Mouse (Mus musculus) embryonic facial prominence, embryonic 14.5 days (tissue): Measurements from ENCODE around the gene Ddx52. TPM values are rescaled to one million over a fixed set of nuclear protein-coding genes. Genes with fewer than 3 reads are reported as not detected.

ENCODE experiments used
- ATAC-seq: fragments of 200-750 bp; cut with Nextera tagmentation; 2 replicates; pipeline ENCODE4 v1.8.0; 2017; ENCODE audit warnings: low read depth, moderate number of reproducible peaks, moderate TSS enrichment
- DNase-seq: peaks from one replicate; pipeline ENCODE4 v3.0.0-alpha.2; 2015; ENCODE audit warnings: low spot score
- H3K27ac ChIP-seq: fragments of 300-500 bp; sonication (generic); replicated peaks from 2 replicates; pipeline ENCODE4 v1.5.1; 2014; ENCODE audit warnings: low read depth, mild to moderate bottlenecking, low read length, moderate library complexity
- H3K27me3 ChIP-seq: fragments of 300-500 bp; sonication (generic); replicated peaks from 2 replicates; pipeline ENCODE4 v1.6.1; 2014; ENCODE audit warnings: low read length; ENCODE audit not compliant: control insufficient read depth, insufficient read depth
- H3K36me3 ChIP-seq: fragments of 300-500 bp; sonication (generic); 2 replicates; pipeline ENCODE4 v1.6.1; 2014; ENCODE audit warnings: low read length, mixed read lengths; ENCODE audit not compliant: control insufficient read depth, insufficient read depth
- H3K4me1 ChIP-seq: fragments of 300-500 bp; sonication (generic); 2 replicates; pipeline ENCODE4 v1.6.1; 2014; ENCODE audit warnings: antibody characterized with exemption, low read length; ENCODE audit not compliant: control insufficient read depth, insufficient read depth
- H3K4me2 ChIP-seq: fragments of 300-500 bp; sonication (generic); 2 replicates; pipeline ENCODE4 v1.6.1; 2014; ENCODE audit warnings: low read depth, mild to moderate bottlenecking, low read length, moderate library complexity, mixed read lengths
- H3K4me3 ChIP-seq: fragments of 300-500 bp; sonication (generic); 2 replicates; pipeline ENCODE4 v1.5.1; 2014; ENCODE audit warnings: low read depth, mild to moderate bottlenecking, low read length
- H3K9ac ChIP-seq: fragments of 300-500 bp; sonication (generic); 2 replicates; pipeline ENCODE4 v1.6.1; 2014; ENCODE audit warnings: low read depth, mild to moderate bottlenecking, low read length, moderate library complexity, mixed read lengths
- H3K9me3 ChIP-seq: fragments of 300-500 bp; sonication (generic); 2 replicates; pipeline ENCODE4 v1.6.1; 2016; ENCODE audit warnings: low read length; ENCODE audit not compliant: control insufficient read depth
- WGBS: fragments of 180-500 bp; shearing (Covaris S2); extraction: QIAGEN DNeasy Blood & Tissue Kit; methylation state at CpG from one replicate; pipeline ENCODE4 v1.1.7; 2014; 5-methylcytosine and 5-hydroxymethylcytosine counted together
- polyA plus RNA-seq: library from polyadenylated mRNA; unstranded; fragments of >200 nt; fragmentation: Nextera tagmentation; extraction: Ambion mirVana; gene quantifications from 2 replicates; pipeline ENCODE4 v1.2.1, GENCODE M21; 2014

Ddx52 gene
- polyA plus RNA-seq, 1 experiment from 2014 or later: 29.0 TPM

DNA sequence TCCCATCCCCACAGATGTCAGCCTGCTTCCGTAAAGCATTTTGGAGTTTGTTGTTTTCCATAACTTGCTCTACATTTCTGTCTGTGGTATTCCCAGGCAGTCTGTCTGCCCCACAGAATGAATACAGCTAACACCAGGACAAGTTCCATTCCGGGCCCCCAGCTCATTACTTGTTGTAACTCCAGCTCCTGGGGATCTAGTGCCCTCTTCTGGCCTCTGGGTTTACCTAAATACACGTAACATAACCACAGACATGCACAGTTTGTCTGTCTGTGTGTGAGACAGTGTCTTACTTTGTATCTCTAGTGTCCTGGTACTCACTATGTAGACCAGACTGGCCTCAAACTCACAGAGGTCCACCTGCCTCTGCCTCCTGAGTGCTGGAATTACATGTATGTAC lies 59.4 kb downstream of the Ddx52 start:
- Histone ChIP-seq H3K9me3 (no peaks in the 10 kb centered on the region), H3K27ac (no peak overlapping the region), H3K9ac (no peak overlapping the region), H3K4me2 (no peak overlapping the region), H3K4me1 (no peaks in the 10 kb centered on the region), H3K36me3 (peaks cover 57% of the 10 kb centered on the region), H3K27me3 (no peaks in the 10 kb centered on the region), H3K4me3 (no peak overlapping the region)
- 81% methylated on average over 3 of the region's 3 CpGs for WGBS
- no peak for DNase-seq
- no peak for ATAC-seq

DNA sequence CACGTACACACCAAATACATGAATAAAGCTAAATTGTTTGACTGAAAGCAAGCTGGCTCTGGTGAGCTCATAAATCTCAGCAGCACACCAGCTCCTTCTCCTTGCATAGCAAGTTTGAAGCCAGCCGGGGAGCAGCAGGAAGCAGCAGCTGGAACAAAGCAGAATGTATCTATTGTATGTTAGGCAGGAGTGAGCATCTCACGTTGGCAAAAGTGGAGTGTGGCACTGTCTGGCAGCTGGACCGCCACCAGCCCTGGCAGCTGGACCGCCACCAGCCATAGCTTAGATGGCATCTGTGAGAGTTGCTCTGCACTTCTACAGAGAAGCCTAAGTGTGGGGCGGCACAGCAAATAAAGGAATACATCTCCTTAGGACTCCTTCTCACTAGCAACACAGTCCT lies 62.1 kb downstream of the Ddx52 start:
- Histone ChIP-seq H3K9ac (no peak overlapping the region), H3K9me3 (no peaks in the 10 kb centered on the region), H3K36me3 (peaks cover 48% of the 10 kb centered on the region), H3K4me3 (no peak overlapping the region), H3K27me3 (no peaks in the 10 kb centered on the region), H3K4me1 (no peaks in the 10 kb centered on the region), H3K27ac (no peak overlapping the region), H3K4me2 (no peak overlapping the region)
- 84% methylated on average over 6 of the region's 6 CpGs for WGBS
- no peak for ATAC-seq
- no peak for DNase-seq

DNA sequence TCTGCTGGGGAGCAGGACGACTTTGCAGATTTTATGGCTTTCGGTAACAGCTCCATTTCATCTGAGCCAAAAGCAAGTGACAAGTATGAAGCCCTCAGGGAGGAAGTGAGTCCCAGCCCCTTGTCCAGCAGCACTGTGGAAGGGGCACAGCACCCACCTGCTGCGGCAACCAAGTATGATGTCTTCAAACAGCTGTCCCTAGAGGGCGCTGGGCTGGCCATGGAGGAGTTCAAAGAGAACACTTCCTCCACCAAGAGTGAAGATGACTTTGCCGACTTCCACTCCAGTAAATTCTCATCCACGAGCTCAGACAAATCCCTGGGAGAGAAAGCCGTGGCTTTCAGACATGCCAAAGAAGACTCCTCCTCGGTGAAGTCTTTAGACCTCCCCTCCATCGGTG lies 67.1 kb downstream of the Ddx52 start:
- Histone ChIP-seq H3K27ac (no peak overlapping the region), H3K9me3 (no peaks in the 10 kb centered on the region), H3K4me1 (peaks cover 4% of the 10 kb centered on the region; the same call in 1 of the 2 replicates), H3K27me3 (no peaks in the 10 kb centered on the region), H3K36me3 (peaks cover 32% of the 10 kb centered on the region), H3K9ac (no peak overlapping the region), H3K4me3 (no peak overlapping the region), H3K4me2 (no peak overlapping the region)
- no peak for ATAC-seq
- DNase-seq: no peak
- WGBS: 80% methylated on average over 9 of the region's 9 CpGs

DNA sequence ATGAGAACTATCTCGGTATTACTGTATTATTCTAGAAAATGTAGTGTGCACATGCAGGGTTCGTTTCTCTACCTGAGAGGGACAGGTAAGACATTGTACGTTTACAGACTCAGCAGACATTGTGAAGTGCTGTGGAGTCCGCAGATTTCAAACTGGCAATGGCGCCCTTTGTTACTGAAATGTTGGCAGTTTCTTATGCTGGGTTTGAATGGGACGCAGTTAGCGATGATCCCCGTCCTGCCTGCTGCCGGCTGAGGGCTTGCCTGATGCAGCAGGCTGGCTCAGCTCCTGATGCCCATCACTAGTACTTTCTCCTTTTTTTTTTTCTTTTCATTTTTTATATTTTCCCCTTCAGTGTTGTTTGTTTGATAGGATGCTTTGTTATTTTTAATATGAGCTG lies 68.5 kb downstream of the Ddx52 start:
- no peak overlapping the region for H3K4me2 ChIP-seq
- H3K27ac ChIP-seq: no peak overlapping the region
- H3K9me3 ChIP-seq: no peaks in the 10 kb centered on the region
- no peak for ATAC-seq
- 75% methylated on average over 9 of the region's 9 CpGs for WGBS
- no peaks in the 10 kb centered on the region for H3K27me3 ChIP-seq
- H3K4me3 ChIP-seq: no peak overlapping the region
- H3K9ac ChIP-seq: no peak overlapping the region
- peaks cover 4% of the 10 kb centered on the region; the same call in 1 of the 2 replicates for H3K4me1 ChIP-seq
- no peak for DNase-seq
- H3K36me3 ChIP-seq: peaks cover 29% of the 10 kb centered on the region

DNA sequence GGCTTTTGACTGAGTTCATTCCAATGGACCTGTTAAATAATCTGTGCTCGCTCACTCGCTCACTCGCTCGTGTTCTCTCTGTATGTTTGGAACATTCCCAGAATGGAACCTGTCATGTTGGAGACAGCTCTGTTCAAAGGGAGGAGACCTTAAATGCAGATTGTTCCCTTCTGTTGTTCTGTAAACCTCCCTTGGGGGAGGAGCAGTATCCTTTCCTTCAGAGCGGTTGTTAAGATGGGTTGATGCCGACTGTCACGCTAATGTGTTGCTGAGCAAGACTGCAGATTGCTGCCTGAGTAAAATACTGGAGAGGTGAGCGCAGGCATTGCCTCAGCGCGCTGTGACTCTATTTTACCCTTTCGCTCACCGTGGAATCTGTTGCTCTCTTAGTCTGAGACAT lies 69.2 kb downstream of the Ddx52 start:
- no peak overlapping the region for H3K27ac ChIP-seq
- 33% methylated on average over 12 of the region's 12 CpGs for WGBS
- peaks cover 4% of the 10 kb centered on the region; the same call in 1 of the 2 replicates for H3K4me1 ChIP-seq
- H3K36me3 ChIP-seq: peaks cover 26% of the 10 kb centered on the region
- no peaks in the 10 kb centered on the region for H3K9me3 ChIP-seq
- no peak overlapping the region for H3K9ac ChIP-seq
- no peaks in the 10 kb centered on the region for H3K27me3 ChIP-seq
- ATAC-seq: no peak
- H3K4me2 ChIP-seq: no peak overlapping the region
- no peak overlapping the region for H3K4me3 ChIP-seq
- DNase-seq: no peak

DNA sequence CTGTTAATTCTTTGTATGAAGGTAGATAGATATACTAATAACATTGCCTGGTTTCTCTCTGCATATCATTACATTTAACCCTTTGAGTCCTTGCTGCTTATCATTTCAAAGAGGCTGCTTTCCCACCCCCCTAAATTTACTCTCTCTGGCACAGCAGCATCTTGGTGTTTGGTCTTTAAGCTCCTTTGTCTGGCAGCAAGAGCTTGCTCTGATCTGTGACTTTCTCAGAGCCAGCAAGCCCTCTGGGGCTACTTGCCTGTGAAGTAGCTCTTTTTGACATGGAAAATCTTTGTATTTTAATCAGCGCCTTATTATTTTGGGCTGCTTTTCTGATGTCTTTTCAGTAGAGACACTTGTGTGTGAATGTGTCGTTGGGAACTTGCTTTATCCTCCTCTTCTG lies 69.7 kb downstream of the Ddx52 start:
- no peak for ATAC-seq
- H3K9me3 ChIP-seq: no peaks in the 10 kb centered on the region
- no peak for DNase-seq

More for the DNA sequence above, 69.7 kb downstream of the Ddx52 start:
- no peaks in the 10 kb centered on the region for H3K27me3 ChIP-seq
- no peak overlapping the region for H3K4me3 ChIP-seq
- no peak overlapping the region for H3K27ac ChIP-seq
- H3K4me2 ChIP-seq: no peak overlapping the region
- H3K4me1 ChIP-seq: peaks cover 4% of the 10 kb centered on the region; the same call in 1 of the 2 replicates
- H3K36me3 ChIP-seq: peaks cover 24% of the 10 kb centered on the region
- WGBS: 47% methylated on average over 2 of the region's 2 CpGs
- H3K9ac ChIP-seq: no peak overlapping the region

Other genes starting within 250 kb of the Ddx52 start
- gene Wfdc17, start 238.1 kb upstream of the Ddx52 start, polyA plus RNA-seq: 1.3 and 4.9 TPM in 2 replicates
- gene Wfdc18, start 233.0 kb upstream of the Ddx52 start, polyA plus RNA-seq: 9.5 and 19.0 TPM in 2 replicates
- gene Wfdc21, start 195.1 kb upstream of the Ddx52 start, polyA plus RNA-seq: 1.1 and 1.4 TPM in 2 replicates
- gene Heatr6, start 188.4 kb upstream of the Ddx52 start, polyA plus RNA-seq: 19.2 and 26.1 TPM in 2 replicates
- gene Hnf1b, start 92.0 kb upstream of the Ddx52 start, polyA plus RNA-seq: 0.09 TPM in 1 of 2 replicates, not detected in the other
- gene Synrg, start 22.4 kb downstream of the Ddx52 start, polyA plus RNA-seq: 10.1 and 11.8 TPM in 2 replicates
- gene Dusp14, start 127.2 kb downstream of the Ddx52 start, polyA plus RNA-seq: 17.6 and 21.1 TPM in 2 replicates
- gene Tada2a, start 187.5 kb downstream of the Ddx52 start, polyA plus RNA-seq: 29.4 and 33.9 TPM in 2 replicates
- gene Acaca, start 187.6 kb downstream of the Ddx52 start, polyA plus RNA-seq: 17.4 and 20.5 TPM in 2 replicates
- not detected in 2 replicates for gene Gm11437, start 225.4 kb downstream of the Ddx52 start, polyA plus RNA-seq